In genomic region chr13:60169026-60169425, GRCm38 (mm10) we compare ENCODE assay signal across 35 mouse cellular contexts. TPM values are rescaled to one million over a fixed set of nuclear protein-coding genes. Genes with fewer than 3 reads are reported as not detected.
"Had no signal": no experiment of that assay in that cellular context is flagged by ENCODE, and none has a peak within 500 bp of the region (broad histone marks: within the 10 kb centered on the region; RNA-seq: fewer than 3 reads in every experiment).

No protein-coding gene starts in this region.

- H3K4me3 ChIP-seq: heart, embryonic 10.5 days; heart, embryonic 12.5 days; heart, embryonic 13.5 days; heart, embryonic 15.5 days; hindbrain, embryonic 13.5 days; hindbrain, embryonic 15.5 days; intestine, embryonic 15.5 days; kidney, embryonic 15.5 days; layer of hippocampus, adult 2 months; left cerebral cortex, adult 2 months had no signal

- H3K9me3 ChIP-seq: heart, embryonic 10.5 days; heart, embryonic 12.5 days; heart, embryonic 13.5 days; heart, embryonic 15.5 days; hindbrain, embryonic 15.5 days; intestine, embryonic 15.5 days; kidney, embryonic 15.5 days had no signal

- DNase-seq: heart, postnatal 10 days; heart, postnatal 14 days; heart, postnatal 36 days; heart, postnatal 4 days; kidney, adult 11 months; kidney, adult 18-20 months; kidney, adult 2 months; kidney, adult 8-10 months; kidney, adult 9 months; kidney, postnatal 10 days; kidney, postnatal 14 days; kidney, postnatal 25 days; kidney, postnatal 36 days; kidney, postnatal 4 days; layer of hippocampus, adult 9-11 months; layer of hippocampus, postnatal 36 days had no signal

- H3K4me2 ChIP-seq: heart, embryonic 11.5 days; heart, embryonic 12.5 days; heart, embryonic 13.5 days; heart, embryonic 15.5 days; hindbrain, embryonic 13.5 days; hindbrain, embryonic 14.5 days; hindbrain, embryonic 15.5 days; intestine, embryonic 15.5 days; kidney, embryonic 15.5 days had no signal

- H3K9ac ChIP-seq: heart, embryonic 12.5 days; heart, embryonic 13.5 days; heart, embryonic 15.5 days; hindbrain, embryonic 13.5 days; hindbrain, embryonic 14.5 days; hindbrain, embryonic 15.5 days; intestine, embryonic 15.5 days; kidney, embryonic 15.5 days had no signal

- H3K36me3 ChIP-seq: heart, embryonic 10.5 days; heart, embryonic 12.5 days; heart, embryonic 13.5 days; heart, embryonic 15.5 days; hindbrain, embryonic 13.5 days; hindbrain, embryonic 15.5 days; intestine, embryonic 15.5 days; kidney, embryonic 15.5 days had no signal

- ATAC-seq: hindbrain, embryonic 16.5 days; hindbrain, postnatal 0 days; inflammation-experienced regulatory T-cells, adult 6 months; intestine, embryonic 15.5 days; intestine, embryonic 16.5 days; intestine, postnatal 0 days had no signal

- H3K27ac ChIP-seq: heart, embryonic 10.5 days; heart, embryonic 13.5 days; heart, embryonic 15.5 days; hindbrain, embryonic 13.5 days; hindbrain, embryonic 14.5 days; hindbrain, embryonic 15.5 days; hindbrain, postnatal 0 days; intestine, embryonic 15.5 days; kidney, embryonic 15.5 days; kidney, postnatal 0 days; layer of hippocampus, adult 2 months; left cerebral cortex, adult 2 months had no signal

- H3K27me3 ChIP-seq: heart, embryonic 12.5 days had no signal

RNA-seq across cellular contexts. Expression of gene Gas1, which starts 8.1 kb away (rescaled TPM):
- total RNA-seq: hematopoietic stem cell, adult 5-6 weeks had no signal
- polyA plus RNA-seq: inflammation-experienced regulatory T-cells, adult 6 months had no signal
